Mouse (Mus musculus) megakaryocyte, embryonic 14.5 days (primary cell): Measurements from ENCODE around the gene Ski.

ENCODE experiments used
- FLI1 ChIP-seq: IDR thresholded peaks from 2 replicates; pipeline ENCODE4 v1.6.1; 2012; ENCODE audit warnings: low read length, inconsistent platforms, mixed read lengths
- GATA1 ChIP-seq: IDR thresholded peaks from 3 replicates; pipeline ENCODE4 v1.6.1; 2012; ENCODE audit warnings: mixed read lengths, low read length, inconsistent platforms, borderline replicate concordance

DNA sequence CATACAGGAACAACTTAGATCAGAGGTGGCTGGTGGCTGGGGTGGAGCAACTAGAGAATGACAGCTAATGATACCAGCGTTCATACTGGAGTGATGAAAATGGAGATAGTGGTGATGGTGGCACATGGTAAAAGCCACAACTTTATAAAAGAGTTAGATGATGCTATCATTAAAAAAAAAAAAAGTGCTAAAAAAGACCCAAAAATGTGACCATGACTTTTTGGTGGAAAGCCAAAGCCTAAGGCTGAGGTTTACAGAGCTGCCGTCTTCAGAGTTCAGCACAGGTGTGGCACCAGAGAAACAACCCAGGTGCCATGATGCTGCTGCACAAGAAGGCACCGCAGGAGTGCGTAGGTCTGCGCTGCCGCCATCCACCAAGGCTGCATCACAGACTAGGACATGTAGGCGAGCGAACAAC, 53.5 kb downstream of the Ski start:
- TF ChIP-seq GATA1 (no peak), FLI1 (no peak)
